Mouse (Mus musculus) spleen, adult 2 months (tissue): Measurements from ENCODE around the gene Grid2. TPM values are rescaled to one million over a fixed set of nuclear protein-coding genes. Genes with fewer than 3 reads are reported as not detected.

Source experiments
- DNase-seq, 2 experiments: peaks; one replicate each; pipeline versions ENCODE4 v3.0.0 to v3.0.0-alpha.2; 2012 to 2021; ENCODE audit warnings: low spot score in 2 of 2, low read depth in 1 of 2
- H3K27ac ChIP-seq: fragments of 200-500 bp; 2 replicates; pipeline ENCODE4 v1.5.1; 2012; ENCODE audit warnings: low read length, inconsistent platforms; ENCODE audit not compliant: insufficient read depth
- H3K27me3 ChIP-seq: fragments of 200-500 bp; 2 replicates; pipeline ENCODE4 v1.6.1; 2012; ENCODE audit warnings: mild to moderate bottlenecking, moderate library complexity, low read length, inconsistent platforms; ENCODE audit not compliant: control insufficient read depth, insufficient read depth
- H3K36me3 ChIP-seq: fragments of 200-500 bp; 2 replicates; pipeline ENCODE4 v1.6.1; 2012; ENCODE audit warnings: mild to moderate bottlenecking, low read length, inconsistent platforms; ENCODE audit not compliant: control insufficient read depth, insufficient read depth
- H3K4me1 ChIP-seq: fragments of 200-500 bp; 2 replicates; pipeline ENCODE4 v1.6.1; 2011; ENCODE audit warnings: inconsistent platforms; ENCODE audit not compliant: control insufficient read depth, insufficient read depth, insufficient read length
- H3K4me3 ChIP-seq: fragments of 200-500 bp; 2 replicates; pipeline ENCODE4 v1.5.1; 2011; ENCODE audit warnings: mild to moderate bottlenecking, inconsistent platforms; ENCODE audit not compliant: insufficient read depth, insufficient read length; ENCODE audit errors: extremely low read depth
- CTCF ChIP-seq: fragments of 200-500 bp; IDR thresholded peaks from 2 replicates; pipeline ENCODE4 v1.5.1; 2011; ENCODE audit warnings: mild to moderate bottlenecking, inconsistent platforms; ENCODE audit not compliant: insufficient read depth, insufficient read length, insufficient replicate concordance; ENCODE audit errors: extremely low read depth
- POLR2A ChIP-seq: fragments of 200-500 bp; IDR thresholded peaks from 2 replicates; pipeline ENCODE4 v1.6.1; 2011; ENCODE audit warnings: low read depth, low read length, inconsistent platforms
- WGBS: fragments of 180-500 bp; shearing (Covaris S2); methylation state at CpG from one replicate; pipeline ENCODE4 v1.1.7; 2018; 5-methylcytosine and 5-hydroxymethylcytosine counted together
- polyA plus RNA-seq: library from polyadenylated mRNA; depleted of rRNA; stranded (reverse); fragments of >200 nt; gene quantifications from 2 replicates; pipeline ENCODE4 v1.2.3, GENCODE M21; 2012

Grid2 gene
- polyA plus RNA-seq, 1 experiment = 0.07 TPM

DNA sequence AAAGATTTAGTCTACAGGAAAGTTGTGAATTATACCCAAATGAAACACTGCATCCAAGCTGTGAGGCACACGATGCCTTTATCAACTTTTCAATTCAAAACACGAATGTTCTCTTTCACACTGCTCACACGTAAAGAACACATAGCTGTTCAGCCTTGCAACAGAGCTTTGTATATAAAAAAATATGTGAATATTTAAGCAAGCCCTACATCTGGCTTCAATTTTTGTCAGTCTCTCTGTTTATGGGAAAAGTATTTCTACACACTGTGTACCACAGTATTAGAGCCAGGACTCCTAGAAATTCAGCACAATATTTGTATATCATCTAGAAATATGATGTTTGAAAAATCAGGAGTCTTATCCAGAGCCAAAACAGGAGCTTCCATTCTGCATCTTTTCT lies 1195.1 kb downstream of the Grid2 start:
- no peak for DNase-seq
- no peaks in the 10 kb centered on the region for H3K27me3 ChIP-seq
- H3K4me3 ChIP-seq = no peak overlapping the region
- H3K27ac ChIP-seq = no peak overlapping the region
- no peaks in the 10 kb centered on the region for H3K36me3 ChIP-seq
- WGBS = 91% methylated on average over 3 of the region's 3 CpGs
- H3K4me1 ChIP-seq = no peaks in the 10 kb centered on the region
- TF ChIP-seq POLR2A (no peak), CTCF (no peak)

DNA sequence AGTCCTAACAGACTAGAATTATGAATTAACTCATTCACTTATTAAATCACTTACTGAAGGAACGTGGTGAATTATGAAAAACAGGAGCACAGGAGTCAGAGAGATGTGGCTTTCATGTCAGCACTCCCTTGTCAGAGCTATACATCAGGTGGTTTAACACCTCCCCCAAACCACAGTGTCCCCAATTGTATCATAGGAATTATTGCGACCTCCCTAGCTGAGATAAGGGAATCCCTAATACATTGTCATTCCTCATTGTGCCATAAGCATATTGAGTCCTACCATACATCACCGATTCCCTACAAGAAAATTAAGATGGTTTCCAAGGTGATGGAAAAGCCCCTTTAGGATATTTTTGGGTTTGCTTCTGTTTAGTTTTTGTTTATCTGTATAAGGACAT lies 1224.2 kb downstream of the Grid2 start:
- 78% methylated on average over 3 of the region's 3 CpGs for WGBS
- H3K27ac ChIP-seq = no peak overlapping the region
- H3K36me3 ChIP-seq = no peaks in the 10 kb centered on the region
- TF ChIP-seq POLR2A = no peak
- no peak for TF ChIP-seq CTCF
- H3K4me3 ChIP-seq = no peak overlapping the region
- H3K27me3 ChIP-seq = no peaks in the 10 kb centered on the region
- H3K4me1 ChIP-seq = no peaks in the 10 kb centered on the region
- DNase-seq = no peak

GRCm38 (mm10) chr6:64480592-64480991 lies 1224.9 kb downstream of the Grid2 start:
- H3K27ac ChIP-seq = no peak overlapping the region
- no peak overlapping the region for H3K4me3 ChIP-seq
- no peaks in the 10 kb centered on the region for H3K27me3 ChIP-seq
- H3K36me3 ChIP-seq = no peaks in the 10 kb centered on the region
- 65% methylated on average over 2 of the region's 2 CpGs for WGBS
- no peaks in the 10 kb centered on the region for H3K4me1 ChIP-seq
- TF ChIP-seq POLR2A (no peak), CTCF (no peak)
- no peak for DNase-seq

DNA sequence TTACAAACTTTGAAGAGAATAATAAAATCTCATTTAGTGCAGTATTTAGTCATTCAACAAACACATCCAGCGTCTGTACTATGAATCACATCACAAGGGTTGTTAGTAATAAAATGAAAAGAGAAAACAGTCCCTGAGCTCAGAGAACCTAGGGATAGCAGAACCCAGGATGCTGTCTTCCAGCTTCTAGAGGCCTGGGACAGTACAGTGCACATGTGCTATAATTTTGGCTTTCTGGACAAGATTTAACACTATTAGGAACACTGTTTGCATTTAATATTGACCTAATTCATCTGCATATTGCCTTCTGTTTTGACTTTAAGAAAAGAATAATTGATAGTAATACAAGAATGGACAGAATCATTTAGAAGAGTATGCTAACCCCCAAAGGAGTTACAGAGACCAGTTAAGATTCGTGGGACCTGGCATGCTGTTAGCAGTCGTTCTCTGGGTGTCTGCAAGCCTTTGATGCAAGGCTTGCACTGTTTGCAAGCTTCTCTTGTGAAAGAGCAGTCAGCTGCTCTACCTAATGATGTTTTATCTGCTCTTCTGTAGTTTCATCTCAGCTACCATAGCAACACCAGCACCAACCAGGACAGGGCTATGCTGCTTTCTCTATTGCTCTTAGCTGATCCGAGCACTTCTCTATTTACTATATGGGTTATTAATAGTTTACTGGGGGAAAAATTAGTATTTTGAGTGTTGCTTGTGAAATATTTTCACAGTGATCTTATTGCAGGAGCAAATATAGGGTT lies 1234.8 kb downstream of the Grid2 start:
- no peak for DNase-seq
- H3K4me3 ChIP-seq = no peak overlapping the region
- no peak overlapping the region for H3K27ac ChIP-seq
- no peaks in the 10 kb centered on the region for H3K36me3 ChIP-seq
- TF ChIP-seq POLR2A = no peak
- TF ChIP-seq CTCF = no peak
- 66% methylated on average over 4 of the region's 4 CpGs for WGBS
- H3K27me3 ChIP-seq = no peaks in the 10 kb centered on the region
- H3K4me1 ChIP-seq = no peaks in the 10 kb centered on the region

- no peak for DNase-seq
- Histone ChIP-seq H3K27ac (no peak overlapping the region), H3K4me3 (no peak overlapping the region), H3K27me3 (no peaks in the 10 kb centered on the region), H3K36me3 (no peaks in the 10 kb centered on the region), H3K4me1 (no peaks in the 10 kb centered on the region)
- TF ChIP-seq POLR2A = no peak
- no peak for TF ChIP-seq CTCF
- 12% methylated on average over 1 of the region's 1 CpGs for WGBS
These were observed 1248.7 kb downstream of the Grid2 start for GRCm38 (mm10) chr6:64504394-64504793.

- no peak for DNase-seq
- no peak overlapping the region for H3K27ac ChIP-seq
- no peaks in the 10 kb centered on the region for H3K27me3 ChIP-seq
- H3K4me3 ChIP-seq = no peak overlapping the region
- no peak for TF ChIP-seq POLR2A
- TF ChIP-seq CTCF = no peak
- WGBS = 78% methylated on average over 3 of the region's 3 CpGs
- no peaks in the 10 kb centered on the region for H3K4me1 ChIP-seq
- no peaks in the 10 kb centered on the region for H3K36me3 ChIP-seq
These were observed 1286.5 kb downstream of the Grid2 start for GRCm38 (mm10) chr6:64542168-64542567.

GRCm38 (mm10) chr6:64553645-64554044 lies 1298.0 kb downstream of the Grid2 start:
- DNase-seq = no peak
- Histone ChIP-seq H3K4me3 (no peak overlapping the region), H3K27ac (no peak overlapping the region), H3K4me1 (no peaks in the 10 kb centered on the region), H3K27me3 (no peaks in the 10 kb centered on the region), H3K36me3 (no peaks in the 10 kb centered on the region)
- WGBS = 82% methylated on average over 3 of the region's 3 CpGs
- no peak for TF ChIP-seq CTCF
- no peak for TF ChIP-seq POLR2A
